Mouse (Mus musculus) stomach, embryonic 16.5 days (tissue): ENCODE results near the gene Rtl8c. TPM values are rescaled to one million over a fixed set of nuclear protein-coding genes. Genes with fewer than 3 reads are reported as not detected.
"Not testable (repeated sequence)": the region's sequence is repeated elsewhere in the genome, so short reads cannot be mapped to it uniquely, and the experiment has no call there.

Experiments used
- ATAC-seq: fragments of 200-750 bp; cut with Nextera tagmentation; 2 replicates; pipeline ENCODE4 v1.8.0; 2017; ENCODE audit warnings: moderate number of reproducible peaks, moderate TSS enrichment; ENCODE audit not compliant: insufficient read depth, low FRiP score
- H3K27ac ChIP-seq: fragments of 300-500 bp; sonication (generic); 2 replicates; pipeline ENCODE4 v1.5.1; 2014; ENCODE audit warnings: low read length
- H3K27me3 ChIP-seq: fragments of 300-500 bp; sonication (generic); 2 replicates; pipeline ENCODE4 v1.6.1; 2014; ENCODE audit warnings: low read length, control low read depth, mixed read lengths; ENCODE audit not compliant: control insufficient read depth, insufficient read depth
- H3K36me3 ChIP-seq: fragments of 300-500 bp; sonication (generic); 2 replicates; pipeline ENCODE4 v1.6.1; 2014; ENCODE audit warnings: low read length; ENCODE audit not compliant: control insufficient read depth, insufficient read depth
- H3K4me1 ChIP-seq: fragments of 300-500 bp; sonication (generic); 2 replicates; pipeline ENCODE4 v1.6.1; 2014; ENCODE audit warnings: low read length, control low read depth, mixed read lengths; ENCODE audit not compliant: control insufficient read depth, insufficient read depth
- H3K4me2 ChIP-seq: fragments of 300-500 bp; sonication (generic); 2 replicates; pipeline ENCODE4 v1.6.1; 2014; ENCODE audit warnings: low read depth, low read length, mixed read lengths
- H3K4me3 ChIP-seq: fragments of 300-500 bp; sonication (generic); replicated peaks from 2 replicates; pipeline ENCODE4 v1.5.1; 2014; ENCODE audit warnings: mild to moderate bottlenecking, low read length
- H3K9ac ChIP-seq: fragments of 300-500 bp; sonication (generic); 2 replicates; pipeline ENCODE4 v1.6.1; 2014; ENCODE audit warnings: low read length
- H3K9me3 ChIP-seq: fragments of 300-500 bp; sonication (generic); replicated peaks from 2 replicates; pipeline ENCODE4 v1.6.1; 2016; ENCODE audit warnings: low read length, control low read depth; ENCODE audit not compliant: control insufficient read depth
- WGBS: fragments of 180-500 bp; shearing (Covaris S2); extraction: QIAGEN DNeasy Blood & Tissue Kit; methylation state at CpG from one replicate; pipeline ENCODE4 v1.1.7; 2014; 5-methylcytosine and 5-hydroxymethylcytosine counted together
- polyA plus RNA-seq: library from polyadenylated mRNA; unstranded; fragments of >200 nt; fragmentation: Nextera tagmentation; extraction: Ambion mirVana; gene quantifications from 2 replicates; pipeline ENCODE4 v1.2.1, GENCODE M21; 2015

Gene Rtl8c
- polyA plus RNA-seq: 33.4 and 39.1 TPM in 2 replicates

- peak; percentile 84; the same call in 1 of the 2 replicates for ATAC-seq
- H3K4me1 ChIP-seq: no peaks in the 10 kb centered on the region
- H3K4me3 ChIP-seq: peak within 1 kb of the TSS; percentile 49
- no peaks in the 10 kb centered on the region for H3K9me3 ChIP-seq
- H3K36me3 ChIP-seq: no peaks in the 10 kb centered on the region
- no peak within 1 kb of the TSS for H3K27ac ChIP-seq
- 20% methylated on average over 20 of the region's 20 CpGs for WGBS
- no peaks in the 10 kb centered on the region for H3K27me3 ChIP-seq
- H3K4me2 ChIP-seq: peak within 1 kb of the TSS; percentile 45
- H3K9ac ChIP-seq: peak within 1 kb of the TSS; percentile 70
Observed at GRCm38 (mm10) chrX:53607242-53608121, at the start of gene Rtl8c. TSS of gene Rtl8c (plus strand) at chrX:53608032.

- Histone ChIP-seq H3K27ac (no peak overlapping the region), H3K9ac (no peak overlapping the region), H3K36me3 (no peaks in the 10 kb centered on the region), H3K27me3 (no peaks in the 10 kb centered on the region), H3K9me3 (no peaks in the 10 kb centered on the region), H3K4me2 (no peak overlapping the region), H3K4me3 (no peak overlapping the region), H3K4me1 (no peaks in the 10 kb centered on the region)
- 81% methylated on average over 1 of the region's 1 CpGs for WGBS
- ATAC-seq: no peak
Observed at GRCm38 (mm10) chrX:53579311-53579710, 28.5 kb upstream of the Rtl8c start.

GRCm38 (mm10) chrX:53581407-53581806 lies 26.4 kb upstream of the Rtl8c start:
- ATAC-seq, H3K36me3 ChIP-seq, H3K4me3 ChIP-seq, H3K27ac ChIP-seq, H3K4me1 ChIP-seq, H3K27me3 ChIP-seq, H3K9ac ChIP-seq, H3K9me3 ChIP-seq, H3K4me2 ChIP-seq: not testable (repeated sequence)
- 73% methylated on average over 2 of the region's 4 CpGs for WGBS

GRCm38 (mm10) chrX:53583404-53583803 lies 24.4 kb upstream of the Rtl8c start:
- H3K27ac ChIP-seq, ATAC-seq, H3K9ac ChIP-seq, H3K4me2 ChIP-seq, H3K27me3 ChIP-seq, H3K4me1 ChIP-seq, H3K9me3 ChIP-seq, H3K4me3 ChIP-seq, H3K36me3 ChIP-seq: not testable (repeated sequence)
- WGBS: 64% methylated on average over 3 of the region's 4 CpGs

- H3K4me2 ChIP-seq, H3K4me3 ChIP-seq, H3K27me3 ChIP-seq, H3K27ac ChIP-seq, H3K9me3 ChIP-seq, H3K36me3 ChIP-seq, H3K9ac ChIP-seq, ATAC-seq, H3K4me1 ChIP-seq: not testable (repeated sequence)
- WGBS: 7% methylated on average over 1 of the region's 2 CpGs
Observed at GRCm38 (mm10) chrX:53599993-53600392, 7.8 kb upstream of the Rtl8c start.

GRCm38 (mm10) chrX:53606176-53606575 lies 1.7 kb upstream of the Rtl8c start:
- ATAC-seq: not testable (repeated sequence)

GRCm38 (mm10) chrX:53608122-53608813 lies 436 bp downstream of the Rtl8c start:
- H3K27ac ChIP-seq: no peak overlapping the region
- 25% methylated on average over 16 of the region's 18 CpGs for WGBS

More at GRCm38 (mm10) chrX:53606176-53606575, 1.7 kb upstream of the Rtl8c start:
- 14% methylated on average over 1 of the region's 1 CpGs for WGBS
- not testable (repeated sequence) for H3K27me3 ChIP-seq, H3K9ac ChIP-seq, H3K27ac ChIP-seq, H3K4me2 ChIP-seq, H3K4me1 ChIP-seq, H3K9me3 ChIP-seq, H3K36me3 ChIP-seq, H3K4me3 ChIP-seq

GRCm38 (mm10) chrX:53608879-53609278 lies 1.0 kb downstream of the Rtl8c start, which contains the start of gene Gm14597:
TSS of gene Gm14597 (minus strand) at chrX:53608979.
- not testable (repeated sequence) for H3K27ac ChIP-seq, H3K9me3 ChIP-seq, H3K27me3 ChIP-seq, H3K4me1 ChIP-seq, ATAC-seq, H3K36me3 ChIP-seq
- H3K9ac ChIP-seq: peak within 1 kb of the TSS; percentile 70
- WGBS: 81% methylated on average over 2 of the region's 4 CpGs
- peak within 1 kb of the TSS; percentile 49 for H3K4me3 ChIP-seq
- peak within 1 kb of the TSS; percentile 45 for H3K4me2 ChIP-seq

More at GRCm38 (mm10) chrX:53608122-53608813, 436 bp downstream of the Rtl8c start:
- peak; percentile 47 for ATAC-seq
- no peaks in the 10 kb centered on the region for H3K9me3 ChIP-seq
- no peaks in the 10 kb centered on the region for H3K4me1 ChIP-seq
- H3K27me3 ChIP-seq: no peaks in the 10 kb centered on the region
- peak overlapping the region; percentile 45 for H3K4me2 ChIP-seq
- peak overlapping the region; percentile 49 for H3K4me3 ChIP-seq
- peak overlapping the region; percentile 70 for H3K9ac ChIP-seq
- H3K36me3 ChIP-seq: no peaks in the 10 kb centered on the region

- Histone ChIP-seq H3K9ac (no peak overlapping the region), H3K27me3 (no peaks in the 10 kb centered on the region), H3K9me3 (no peaks in the 10 kb centered on the region), H3K27ac (no peak overlapping the region), H3K4me1 (no peaks in the 10 kb centered on the region), H3K36me3 (no peaks in the 10 kb centered on the region), H3K4me3 (no peak overlapping the region), H3K4me2 (no peak overlapping the region)
- ATAC-seq: no peak
- 3% methylated on average over 3 of the region's 3 CpGs for WGBS
Observed at GRCm38 (mm10) chrX:53610571-53610970, 2.7 kb downstream of the Rtl8c start.
